Mouse (Mus musculus): ENCODE measurements at regions not wholly inside any gene's neighbourhood (a gene's known extent, or its start where the extent isn't known, plus 50 kb on each side); places are given as distances from the start of the nearest gene placed in this dataset.

DNA sequence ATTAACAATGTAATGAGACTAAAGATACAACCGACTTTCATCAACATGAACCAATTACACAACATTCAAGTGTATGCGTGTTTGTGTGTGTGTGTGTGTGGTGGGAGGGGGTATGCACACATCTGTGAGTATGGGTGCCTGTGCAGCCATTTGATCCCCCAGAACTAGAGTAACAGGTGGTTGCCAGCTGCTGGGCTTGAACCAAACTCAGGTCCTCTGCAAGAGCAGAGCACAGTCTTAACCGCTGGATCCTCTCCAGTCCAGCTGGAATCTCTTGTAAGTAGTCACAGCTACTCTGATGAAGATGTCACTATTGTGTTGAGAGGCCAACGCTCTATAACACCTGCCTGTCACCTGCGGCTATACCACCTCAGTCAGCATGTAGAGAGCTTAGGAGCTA is 286.2 kb downstream of the Matn1 start:
- H3K4me2 ChIP-seq, result no peak overlapping the region
- H3K27me3 ChIP-seq (replicated peaks), result no peaks in the 10 kb centered on the region
- H3K9me3 ChIP-seq (replicated peaks), result no peaks in the 10 kb centered on the region
- H3K36me3 ChIP-seq, result no peaks in the 10 kb centered on the region
- no peak overlapping the region for H3K27ac ChIP-seq
- H3K4me3 ChIP-seq, result no peak overlapping the region
- 76% methylated on average over 5 of the region's 5 CpGs for WGBS (ENCODE audit: insufficient replicate concordance)
- no peak for ATAC-seq
- H3K4me1 ChIP-seq, result no peaks in the 10 kb centered on the region
- H3K9ac ChIP-seq, result no peak overlapping the region

DNA sequence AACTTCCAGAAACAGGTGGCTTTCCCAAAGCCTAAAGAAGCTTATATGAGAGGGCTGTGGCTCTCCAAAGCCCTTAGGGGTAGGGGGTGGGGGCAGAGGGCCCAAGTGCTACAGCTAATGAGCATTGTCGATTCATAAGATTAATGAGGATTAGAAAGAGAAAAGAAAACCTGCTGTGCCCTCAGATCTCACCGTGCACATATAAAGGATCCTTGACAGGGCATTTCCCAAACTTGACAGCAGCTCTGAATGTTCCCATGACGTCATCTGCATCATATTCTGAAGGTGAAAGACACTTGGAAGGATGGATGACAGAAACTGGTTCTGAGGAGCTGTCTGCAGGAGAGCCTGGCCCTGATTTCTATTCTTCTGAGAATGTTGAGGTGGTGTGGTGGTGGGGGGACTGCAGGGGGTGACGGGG is 292.4 kb downstream of the Matn1 start:
- H3K4me2 ChIP-seq, result no peak overlapping the region
- WGBS (ENCODE audit: insufficient replicate concordance), result 43% methylated on average over 4 of the region's 4 CpGs
- ATAC-seq, result no peak

DNA sequence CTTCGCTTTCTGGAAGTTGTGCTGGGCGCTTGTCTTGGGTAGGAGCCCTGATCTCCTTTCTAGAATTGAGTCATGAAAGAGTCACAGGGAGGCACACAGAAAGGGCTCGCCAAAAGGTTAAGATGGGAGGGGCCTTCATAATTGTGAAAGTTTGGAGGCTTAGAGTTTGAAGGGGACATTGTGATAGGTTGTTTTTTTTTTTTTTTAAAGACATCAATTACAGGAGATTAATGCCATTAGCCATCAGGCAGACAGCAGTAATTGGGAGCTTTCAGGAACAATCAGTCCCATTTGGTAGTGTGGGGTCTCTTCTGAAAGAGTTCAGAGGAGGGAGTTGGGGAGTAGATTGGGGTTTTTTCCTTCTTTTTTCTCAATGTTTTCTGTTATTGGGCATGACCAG is 294.4 kb downstream of the Matn1 start:
- Histone ChIP-seq H3K9me3 (replicated peaks) (no peaks in the 10 kb centered on the region), H3K4me3 (no peak overlapping the region), H3K27me3 (replicated peaks) (no peaks in the 10 kb centered on the region), H3K27ac (no peak overlapping the region), H3K36me3 (no peaks in the 10 kb centered on the region), H3K4me2 (no peak overlapping the region), H3K4me1 (no peaks in the 10 kb centered on the region), H3K9ac (no peak overlapping the region)
- ATAC-seq, result no peak
- 55% methylated on average over 3 of the region's 3 CpGs for WGBS (ENCODE audit: insufficient replicate concordance)

More for the DNA sequence above, 292.4 kb downstream of the Matn1 start:
- H3K36me3 ChIP-seq, result no peaks in the 10 kb centered on the region
- H3K9ac ChIP-seq, result no peak overlapping the region
- H3K9me3 ChIP-seq (replicated peaks), result no peaks in the 10 kb centered on the region
- no peak overlapping the region for H3K27ac ChIP-seq
- H3K4me1 ChIP-seq, result no peaks in the 10 kb centered on the region
- H3K4me3 ChIP-seq, result no peak overlapping the region
- no peaks in the 10 kb centered on the region for H3K27me3 ChIP-seq (replicated peaks)

DNA sequence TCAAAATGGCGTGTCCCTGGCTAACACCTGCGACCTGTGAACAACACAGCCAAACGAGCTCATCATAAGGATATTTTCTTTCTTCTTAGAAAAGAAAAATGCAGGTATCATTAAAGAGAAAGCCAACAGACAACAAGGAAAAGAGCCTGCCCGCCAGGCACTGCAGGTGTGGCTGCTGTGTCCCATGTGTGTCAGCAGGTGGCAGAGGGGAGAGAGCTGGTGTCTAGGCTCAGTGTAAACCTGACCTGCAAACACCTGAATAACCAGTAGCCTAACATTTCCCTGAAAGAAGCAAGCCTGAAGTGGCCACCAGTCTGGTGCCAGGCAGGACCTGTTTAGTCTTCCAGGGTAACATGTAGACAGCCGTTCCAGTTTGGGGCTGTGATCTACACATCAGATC is 294.9 kb downstream of the Matn1 start:
- H3K4me3 ChIP-seq, result no peak overlapping the region
- no peak overlapping the region for H3K4me2 ChIP-seq
- no peaks in the 10 kb centered on the region for H3K9me3 ChIP-seq (replicated peaks)
- H3K36me3 ChIP-seq, result no peaks in the 10 kb centered on the region
- no peaks in the 10 kb centered on the region for H3K27me3 ChIP-seq (replicated peaks)
- H3K4me1 ChIP-seq, result no peaks in the 10 kb centered on the region
- no peak overlapping the region for H3K27ac ChIP-seq
- 54% methylated on average over 5 of the region's 5 CpGs for WGBS (ENCODE audit: insufficient replicate concordance)
- no peak for ATAC-seq
- H3K9ac ChIP-seq, result no peak overlapping the region

DNA sequence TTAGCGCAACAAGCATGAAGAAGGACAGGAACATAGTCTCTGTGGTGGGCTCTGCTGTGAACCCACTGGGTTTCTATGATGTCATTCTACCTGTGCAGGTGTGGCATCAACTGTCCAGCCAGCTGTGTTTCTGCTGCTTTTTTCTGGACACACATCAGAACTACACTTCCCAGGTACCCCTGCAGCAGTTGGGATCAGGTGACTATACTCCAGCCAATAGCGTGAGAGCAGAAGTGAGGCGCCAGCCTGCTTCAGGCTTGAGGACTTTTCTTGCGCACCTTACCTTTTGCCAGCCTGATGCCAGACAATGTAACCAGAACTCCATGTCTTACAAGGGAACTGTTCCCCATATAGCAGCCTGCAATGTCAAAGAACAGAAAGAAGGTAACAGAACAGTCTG is 296.3 kb downstream of the Matn1 start:
- no peak overlapping the region for H3K9ac ChIP-seq
- H3K27ac ChIP-seq, result no peak overlapping the region
- ATAC-seq, result no peak
- 58% methylated on average over 4 of the region's 4 CpGs for WGBS (ENCODE audit: insufficient replicate concordance)
- no peaks in the 10 kb centered on the region for H3K4me1 ChIP-seq
- no peaks in the 10 kb centered on the region for H3K36me3 ChIP-seq
- H3K9me3 ChIP-seq (replicated peaks), result no peaks in the 10 kb centered on the region
- H3K4me2 ChIP-seq, result no peak overlapping the region
- no peaks in the 10 kb centered on the region for H3K27me3 ChIP-seq (replicated peaks)
- H3K4me3 ChIP-seq, result no peak overlapping the region

DNA sequence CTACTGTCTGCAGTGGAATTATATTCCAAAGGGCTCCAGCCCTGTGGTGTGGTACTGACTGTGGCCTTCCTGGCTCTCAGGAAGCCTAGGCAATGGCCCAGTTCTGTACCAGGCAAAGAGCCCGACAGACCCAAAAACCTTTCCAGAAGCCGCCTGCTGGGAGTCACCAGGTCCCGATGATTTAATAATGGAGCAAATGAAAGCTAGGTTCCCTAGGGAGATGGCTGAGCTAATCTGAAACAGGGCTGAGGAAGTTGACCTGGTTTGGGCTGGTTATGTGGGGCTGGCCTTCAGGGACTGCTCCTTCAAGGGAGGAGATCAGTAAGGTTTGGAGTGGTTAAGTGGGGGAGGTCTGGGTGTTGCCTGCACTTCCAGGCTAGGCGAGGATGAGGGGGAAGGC is 298.1 kb downstream of the Matn1 start:
- 56% methylated on average over 4 of the region's 4 CpGs for WGBS (ENCODE audit: insufficient replicate concordance)
- Histone ChIP-seq H3K4me1 (no peaks in the 10 kb centered on the region), H3K4me3 (no peak overlapping the region), H3K9me3 (replicated peaks) (no peaks in the 10 kb centered on the region), H3K27ac (no peak overlapping the region), H3K9ac (no peak overlapping the region), H3K27me3 (replicated peaks) (no peaks in the 10 kb centered on the region), H3K36me3 (no peaks in the 10 kb centered on the region), H3K4me2 (no peak overlapping the region)
- no peak for ATAC-seq

DNA sequence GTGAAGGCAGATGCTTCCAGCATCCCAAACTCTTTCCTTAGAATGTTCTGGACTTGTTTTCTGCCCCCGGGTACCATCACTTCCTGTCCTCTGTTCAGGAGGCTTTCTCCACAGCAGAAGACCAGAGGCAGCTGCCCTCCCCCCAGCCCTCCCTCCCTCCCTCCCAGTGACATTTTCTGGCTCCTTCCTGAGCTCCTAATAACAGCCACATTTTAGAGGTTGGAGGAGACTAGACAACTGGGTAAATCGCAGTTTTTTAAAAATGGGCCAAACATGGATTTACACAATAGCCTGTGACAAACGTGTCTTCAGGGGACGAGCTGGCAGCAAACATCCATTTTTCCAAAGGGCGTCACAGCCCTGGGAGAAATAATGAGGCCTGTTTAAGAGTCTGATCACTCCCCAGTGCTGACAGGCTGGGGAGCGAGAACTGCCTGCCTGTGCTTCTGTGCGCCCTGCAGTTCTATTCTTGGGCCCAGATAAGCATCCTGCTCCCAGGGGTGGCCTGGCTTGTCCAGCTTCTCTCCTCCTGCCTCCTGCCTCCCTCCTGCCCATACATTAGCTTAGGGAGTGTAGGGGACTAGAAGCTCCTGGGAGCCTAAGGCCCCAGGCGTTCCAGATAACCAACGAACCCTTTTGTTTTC is 299.7 kb downstream of the Matn1 start:
- Histone ChIP-seq H3K27me3 (replicated peaks) (no peaks in the 10 kb centered on the region), H3K4me1 (no peaks in the 10 kb centered on the region), H3K9ac (no peak overlapping the region), H3K4me3 (no peak overlapping the region), H3K4me2 (no peak overlapping the region), H3K27ac (no peak overlapping the region), H3K9me3 (replicated peaks) (no peaks in the 10 kb centered on the region), H3K36me3 (no peaks in the 10 kb centered on the region)
- no peak for ATAC-seq
- WGBS (ENCODE audit: insufficient replicate concordance), result 40% methylated on average over 9 of the region's 9 CpGs

DNA sequence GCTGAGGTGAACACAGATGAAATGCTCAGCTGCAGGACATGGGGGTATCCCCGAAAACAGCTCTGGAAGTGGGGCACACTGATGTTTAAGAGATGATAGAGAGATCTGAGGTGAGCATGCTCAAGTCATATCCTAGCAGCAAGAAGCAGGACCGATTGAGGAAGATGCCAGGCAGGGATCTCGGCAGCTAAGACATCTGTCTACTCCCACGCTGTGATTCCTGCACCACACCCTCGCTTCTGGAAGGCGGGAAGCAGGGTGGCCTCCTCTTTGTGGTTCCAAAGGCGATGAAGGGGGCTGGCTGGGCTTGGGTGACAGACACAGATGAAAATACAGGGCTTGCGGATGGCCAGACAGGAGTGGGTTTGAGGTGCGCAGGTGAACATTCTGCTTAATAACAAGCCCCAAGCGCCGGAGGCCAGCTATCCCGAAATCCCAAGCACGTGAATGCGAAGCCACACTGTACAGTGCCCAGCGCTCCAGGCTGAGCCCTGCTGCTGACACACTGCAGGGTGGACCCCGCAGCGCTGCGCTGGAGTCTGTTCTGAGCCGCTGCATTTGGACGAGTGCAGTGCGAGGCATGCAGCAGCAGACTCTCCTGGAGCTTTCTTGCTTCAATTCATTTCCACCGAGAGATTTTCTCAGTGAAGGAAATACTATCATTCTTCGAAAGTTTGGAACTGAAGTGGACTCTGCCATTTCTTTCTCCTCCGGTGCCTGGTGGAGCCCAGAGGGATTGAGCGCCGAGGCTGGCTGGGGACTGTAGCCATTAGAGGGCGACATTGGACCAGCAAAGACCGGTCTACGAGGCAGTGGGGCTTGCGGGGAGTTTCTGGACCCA is 308.6 kb downstream of the Matn1 start:
- Histone ChIP-seq H3K9me3 (replicated peaks) (no peaks in the 10 kb centered on the region), H3K4me3 (no peak overlapping the region), H3K27ac (no peak overlapping the region), H3K4me2 (no peak overlapping the region), H3K27me3 (replicated peaks) (peaks cover 12% of the 10 kb centered on the region), H3K4me1 (no peaks in the 10 kb centered on the region), H3K9ac (no peak overlapping the region), H3K36me3 (no peaks in the 10 kb centered on the region)
- 22% methylated on average over 30 of the region's 30 CpGs for WGBS (ENCODE audit: insufficient replicate concordance)
- ATAC-seq, result no peak

DNA sequence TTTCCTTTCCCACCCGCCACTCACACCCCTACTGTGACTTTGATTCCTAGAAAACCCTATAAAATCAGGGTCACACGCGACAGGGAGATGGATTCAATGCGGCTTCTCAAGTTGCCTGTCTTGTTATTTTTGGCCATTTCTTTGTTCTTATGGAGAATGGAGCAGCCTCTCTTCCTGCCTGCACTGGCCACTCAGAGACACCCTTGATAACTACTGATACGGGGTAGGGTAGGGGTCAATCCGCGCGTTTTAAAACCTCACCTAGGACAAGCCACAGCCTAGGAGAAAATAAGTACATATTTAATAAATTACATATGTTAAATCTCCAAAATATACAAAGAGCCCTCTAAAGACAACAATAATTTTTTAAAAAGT is 309.2 kb downstream of the Matn1 start:
- ATAC-seq, result no peak
- 8% methylated on average over 8 of the region's 8 CpGs for WGBS (ENCODE audit: insufficient replicate concordance)
- Histone ChIP-seq H3K9ac (no peak overlapping the region), H3K36me3 (no peaks in the 10 kb centered on the region), H3K4me3 (no peak overlapping the region), H3K4me1 (no peaks in the 10 kb centered on the region), H3K27ac (no peak overlapping the region), H3K4me2 (no peak overlapping the region), H3K9me3 (replicated peaks) (no peaks in the 10 kb centered on the region), H3K27me3 (replicated peaks) (peaks cover 12% of the 10 kb centered on the region)

DNA sequence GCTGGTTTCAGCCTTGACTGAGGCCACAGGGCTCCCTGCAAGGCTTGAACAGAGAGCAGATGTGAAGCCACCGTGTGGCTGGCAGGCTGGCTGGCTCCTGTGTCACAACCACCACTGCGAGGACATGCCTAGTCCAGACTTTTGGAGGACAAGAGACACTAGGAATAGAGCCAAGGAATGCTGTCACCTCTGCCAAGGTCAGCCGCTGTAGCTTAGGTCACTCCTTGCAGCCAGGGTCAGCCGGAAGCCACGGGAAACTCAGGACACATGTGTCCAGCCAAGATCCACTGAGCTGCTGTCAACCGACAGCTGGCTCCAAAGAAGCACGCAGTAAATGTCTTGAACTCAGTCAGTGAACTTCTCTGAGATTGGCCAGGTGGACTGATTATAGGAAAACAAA is 310.1 kb downstream of the Matn1 start:
- no peak for ATAC-seq
- peaks cover 12% of the 10 kb centered on the region for H3K27me3 ChIP-seq (replicated peaks)
- no peak overlapping the region for H3K27ac ChIP-seq
- H3K4me1 ChIP-seq, result no peaks in the 10 kb centered on the region
- H3K36me3 ChIP-seq, result no peaks in the 10 kb centered on the region
- H3K9me3 ChIP-seq (replicated peaks), result no peaks in the 10 kb centered on the region
- H3K4me3 ChIP-seq, result no peak overlapping the region
- H3K9ac ChIP-seq, result no peak overlapping the region
- 77% methylated on average over 7 of the region's 7 CpGs for WGBS (ENCODE audit: insufficient replicate concordance)
- no peak overlapping the region for H3K4me2 ChIP-seq

DNA sequence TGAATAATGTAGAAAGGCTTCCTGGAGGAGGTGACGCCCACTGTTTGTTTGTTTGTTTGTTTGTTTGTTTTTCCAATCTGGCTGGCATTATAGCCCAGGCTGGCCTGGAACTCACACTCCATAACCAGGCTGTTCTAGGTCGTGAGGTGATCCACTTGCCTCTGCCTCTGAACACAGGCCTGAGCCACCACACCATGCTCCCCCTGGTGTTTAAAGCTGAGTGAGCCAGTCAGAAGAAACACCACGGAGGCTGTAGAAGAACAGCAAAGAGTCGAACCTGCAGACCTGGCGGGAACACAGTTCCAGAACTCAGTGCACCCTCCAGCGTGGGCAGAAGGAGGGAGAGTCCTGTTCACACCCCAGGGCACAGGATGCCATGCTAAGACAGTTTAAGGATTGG is 310.5 kb downstream of the Matn1 start:
- WGBS (ENCODE audit: insufficient replicate concordance), result 26% methylated on average over 6 of the region's 6 CpGs
- H3K27me3 ChIP-seq (replicated peaks), result peaks cover 12% of the 10 kb centered on the region
- H3K4me3 ChIP-seq, result no peak overlapping the region
- H3K36me3 ChIP-seq, result no peaks in the 10 kb centered on the region
- no peak overlapping the region for H3K4me2 ChIP-seq
- ATAC-seq, result no peak
- H3K9ac ChIP-seq, result no peak overlapping the region
- H3K9me3 ChIP-seq (replicated peaks), result no peaks in the 10 kb centered on the region
- H3K27ac ChIP-seq, result no peak overlapping the region
- no peaks in the 10 kb centered on the region for H3K4me1 ChIP-seq

DNA sequence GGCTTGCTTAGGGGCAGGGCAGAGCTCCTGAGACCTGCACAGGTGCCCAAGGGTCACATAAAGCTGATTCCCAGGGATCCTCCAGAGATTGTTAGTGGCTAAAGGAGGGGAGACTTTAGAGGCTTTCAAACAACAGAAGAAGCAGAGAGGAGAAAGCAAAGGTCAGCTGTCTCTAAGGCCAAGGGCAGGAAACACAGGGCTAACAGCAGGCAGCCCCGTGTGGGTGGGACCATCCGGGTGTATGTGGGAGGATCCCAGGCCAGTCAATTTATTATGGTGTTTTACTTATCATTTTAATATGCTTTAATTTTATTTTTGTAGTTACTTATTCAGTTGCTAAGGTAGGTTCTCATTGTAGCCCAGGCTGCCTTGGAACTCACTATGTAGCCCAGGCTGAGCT is 317.1 kb downstream of the Matn1 start:
- 51% methylated on average over 2 of the region's 2 CpGs for WGBS (ENCODE audit: insufficient replicate concordance)
- H3K9me3 ChIP-seq (replicated peaks), result no peaks in the 10 kb centered on the region
- ATAC-seq, result no peak

More for the DNA sequence above, 317.1 kb downstream of the Matn1 start:
- Histone ChIP-seq H3K36me3 (no peaks in the 10 kb centered on the region), H3K27ac (no peak overlapping the region), H3K4me3 (no peak overlapping the region), H3K4me2 (no peak overlapping the region), H3K4me1 (no peaks in the 10 kb centered on the region), H3K9ac (no peak overlapping the region), H3K27me3 (replicated peaks) (0 out of 2 replicates have a peak, but pooled peaks cover 7% of the 10 kb centered on the region)
